Mouse (Mus musculus): ENCODE results near the gene Prrc2b. TPM values are rescaled to one million over a fixed set of nuclear protein-coding genes. Genes with fewer than 3 reads are reported as not detected.

Gene Prrc2b
- polyA plus RNA-seq, 1 experiment from 2014 or later: 20.8 TPM

- no peak for ATAC-seq
- Histone ChIP-seq H3K9me3 (replicated peaks) (peaks cover 2% of the 10 kb centered on the region; the same call in 1 of the 2 replicates), H3K36me3 (peaks cover under 1% of the 10 kb centered on the region; the same call in 1 of the 2 replicates), H3K9ac (no peak overlapping the region), H3K27ac (peak overlapping the region; percentile 72; the same call in 1 of the 2 replicates), H3K4me3 (no peak overlapping the region), H3K27me3 (replicated peaks) (no peaks in the 10 kb centered on the region), H3K4me2 (no peak overlapping the region), H3K4me1 (peaks cover 53% of the 10 kb centered on the region)
- 88% methylated on average over 2 of the region's 2 CpGs for WGBS (ENCODE audit: insufficient replicate concordance)
Observed at GRCm38 (mm10) chr2:32121785-32122184, 29.1 kb upstream of the Prrc2b start.

GRCm38 (mm10) chr2:32127653-32128535 is 23.0 kb upstream of the Prrc2b start:
- Histone ChIP-seq H3K4me1 (peaks cover 89% of the 10 kb centered on the region), H3K27ac (peak overlapping the region; percentile 100), H3K9ac (peak overlapping the region; percentile 77)

GRCm38 (mm10) chr2:32128536-32128841 is 22.4 kb upstream of the Prrc2b start:
- 48% methylated on average over 5 of the region's 5 CpGs for WGBS (ENCODE audit: insufficient replicate concordance)
- peaks cover 93% of the 10 kb centered on the region for H3K4me1 ChIP-seq
- H3K9ac ChIP-seq: peak overlapping the region; percentile 62
- H3K4me2 ChIP-seq: peak overlapping the region; percentile 76
- no peaks in the 10 kb centered on the region for H3K27me3 ChIP-seq (replicated peaks)
- no peaks in the 10 kb centered on the region for H3K36me3 ChIP-seq
- peak overlapping the region; percentile 100 for H3K27ac ChIP-seq
- H3K4me3 ChIP-seq: peak overlapping the region; percentile 40
- peak; percentile 71 for ATAC-seq
- H3K9me3 ChIP-seq (replicated peaks): no peaks in the 10 kb centered on the region

More at GRCm38 (mm10) chr2:32127653-32128535, 23.0 kb upstream of the Prrc2b start:
- Histone ChIP-seq H3K27me3 (replicated peaks) (no peaks in the 10 kb centered on the region), H3K4me3 (peak overlapping the region; percentile 40), H3K36me3 (no peaks in the 10 kb centered on the region), H3K4me2 (peak overlapping the region; percentile 76), H3K9me3 (replicated peaks) (no peaks in the 10 kb centered on the region)
- 3% methylated on average over 16 of the region's 16 CpGs for WGBS (ENCODE audit: insufficient replicate concordance)
- ATAC-seq: peak; percentile 94

GRCm38 (mm10) chr2:32129383-32130074 is 21.4 kb upstream of the Prrc2b start:
- Histone ChIP-seq H3K9ac (peak overlapping the region; percentile 56), H3K4me1 (peaks cover 98% of the 10 kb centered on the region), H3K4me3 (no peak overlapping the region), H3K4me2 (peak overlapping the region; percentile 10; the same call in 1 of the 2 replicates), H3K27me3 (replicated peaks) (no peaks in the 10 kb centered on the region), H3K36me3 (no peaks in the 10 kb centered on the region), H3K27ac (peak overlapping the region; percentile 100), H3K9me3 (replicated peaks) (no peaks in the 10 kb centered on the region)
- ATAC-seq: no peak
- WGBS (ENCODE audit: insufficient replicate concordance): 55% methylated on average over 11 of the region's 11 CpGs

GRCm38 (mm10) chr2:32130435-32130834 is 20.4 kb upstream of the Prrc2b start:
- Histone ChIP-seq H3K36me3 (no peaks in the 10 kb centered on the region), H3K27me3 (replicated peaks) (no peaks in the 10 kb centered on the region), H3K27ac (peak overlapping the region; percentile 100), H3K9ac (peak overlapping the region; percentile 66), H3K4me2 (peak overlapping the region; percentile 54), H3K9me3 (replicated peaks) (no peaks in the 10 kb centered on the region), H3K4me3 (peak overlapping the region; percentile 14; the same call in 1 of the 2 replicates), H3K4me1 (peaks cover 90% of the 10 kb centered on the region)
- ATAC-seq: no peak
- whole genome bisulfite sequencing (ENCODE audit: insufficient replicate concordance): 31% methylated on average over 6 of the region's 6 CpGs

- Histone ChIP-seq H3K27ac (peak overlapping the region; percentile 100), H3K4me3 (no peak overlapping the region), H3K36me3 (no peaks in the 10 kb centered on the region), H3K27me3 (replicated peaks) (no peaks in the 10 kb centered on the region), H3K9ac (peak overlapping the region; percentile 66), H3K4me2 (peak overlapping the region; percentile 54), H3K9me3 (replicated peaks) (no peaks in the 10 kb centered on the region), H3K4me1 (peaks cover 82% of the 10 kb centered on the region)
- 44% methylated on average over 9 of the region's 9 CpGs for WGBS (ENCODE audit: insufficient replicate concordance)
- ATAC-seq: no peak
Observed at GRCm38 (mm10) chr2:32131205-32131834, 19.6 kb upstream of the Prrc2b start.

- H3K36me3 ChIP-seq: no peaks in the 10 kb centered on the region
- peak overlapping the region; percentile 66 for H3K9ac ChIP-seq
- H3K4me1 ChIP-seq: peaks cover 80% of the 10 kb centered on the region
- whole genome bisulfite sequencing (ENCODE audit: insufficient replicate concordance): 45% methylated on average over 6 of the region's 6 CpGs
- no peaks in the 10 kb centered on the region for H3K9me3 ChIP-seq (replicated peaks)
- peak overlapping the region; percentile 8 for H3K4me3 ChIP-seq
- no peaks in the 10 kb centered on the region for H3K27me3 ChIP-seq (replicated peaks)
- ATAC-seq: no peak
- peak overlapping the region; percentile 100 for H3K27ac ChIP-seq
- peak overlapping the region; percentile 54 for H3K4me2 ChIP-seq
Observed at GRCm38 (mm10) chr2:32131866-32132566, 18.9 kb upstream of the Prrc2b start.

- peak overlapping the region; percentile 66 for H3K9ac ChIP-seq
- H3K27ac ChIP-seq: peak overlapping the region; percentile 100
- WGBS (ENCODE audit: insufficient replicate concordance): 3% methylated on average over 12 of the region's 12 CpGs
Observed at GRCm38 (mm10) chr2:32132567-32132992, 18.3 kb upstream of the Prrc2b start.

GRCm38 (mm10) chr2:32134039-32134438 is 16.8 kb upstream of the Prrc2b start:
- H3K27me3 ChIP-seq (replicated peaks): no peaks in the 10 kb centered on the region
- peaks cover 73% of the 10 kb centered on the region for H3K4me1 ChIP-seq
- peak overlapping the region; percentile 100; the same call in 1 of the 2 replicates for H3K27ac ChIP-seq
- H3K9ac ChIP-seq: no peak overlapping the region
- H3K4me3 ChIP-seq: no peak overlapping the region
- H3K4me2 ChIP-seq: no peak overlapping the region
- WGBS (ENCODE audit: insufficient replicate concordance): 3% methylated on average over 2 of the region's 2 CpGs
- H3K9me3 ChIP-seq (replicated peaks): no peaks in the 10 kb centered on the region
- no peaks in the 10 kb centered on the region for H3K36me3 ChIP-seq
- no peak for ATAC-seq

More at GRCm38 (mm10) chr2:32132567-32132992, 18.3 kb upstream of the Prrc2b start:
- H3K4me1 ChIP-seq: peaks cover 79% of the 10 kb centered on the region
- no peaks in the 10 kb centered on the region for H3K9me3 ChIP-seq (replicated peaks)
- H3K4me3 ChIP-seq: peak overlapping the region; percentile 8
- H3K36me3 ChIP-seq: no peaks in the 10 kb centered on the region
- no peaks in the 10 kb centered on the region for H3K27me3 ChIP-seq (replicated peaks)
- peak overlapping the region; percentile 54 for H3K4me2 ChIP-seq
- peak; percentile 31 for ATAC-seq

GRCm38 (mm10) chr2:32137667-32138266 is 13.1 kb upstream of the Prrc2b start:
- peak; percentile 93 for ATAC-seq
- Histone ChIP-seq H3K27me3 (replicated peaks) (no peaks in the 10 kb centered on the region), H3K9ac (peak overlapping the region; percentile 80), H3K9me3 (replicated peaks) (no peaks in the 10 kb centered on the region), H3K4me2 (peak overlapping the region; percentile 89), H3K27ac (peak overlapping the region; percentile 92), H3K36me3 (no peaks in the 10 kb centered on the region), H3K4me1 (peaks cover 51% of the 10 kb centered on the region), H3K4me3 (peak overlapping the region; percentile 67)
- WGBS (ENCODE audit: insufficient replicate concordance): under 1% methylated on average over 37 of the region's 40 CpGs

- no peaks in the 10 kb centered on the region for H3K36me3 ChIP-seq
- ATAC-seq: no peak
- H3K4me3 ChIP-seq: no peak overlapping the region
- no peak overlapping the region for H3K9ac ChIP-seq
- H3K9me3 ChIP-seq (replicated peaks): no peaks in the 10 kb centered on the region
- 85% methylated on average over 5 of the region's 5 CpGs for WGBS (ENCODE audit: insufficient replicate concordance)
- H3K4me2 ChIP-seq: no peak overlapping the region
- H3K27me3 ChIP-seq (replicated peaks): no peaks in the 10 kb centered on the region
- H3K27ac ChIP-seq: peak overlapping the region; percentile 73
- H3K4me1 ChIP-seq: peaks cover 35% of the 10 kb centered on the region
Observed at GRCm38 (mm10) chr2:32139377-32139776, 11.5 kb upstream of the Prrc2b start.

All from liver, embryonic 12.5 days (tissue).